Mouse (Mus musculus) myocyte (in vitro differentiated cells): ENCODE measurements at regions not wholly inside any gene's neighbourhood (a gene's known extent, or its start where the extent isn't known, plus 50 kb on each side); places are given as distances from the start of the nearest gene placed in this dataset.

Experiments used
- H3K27me3 ChIP-seq: one replicate; pipeline ENCODE4 v1.6.1; 2011; ENCODE audit not compliant: control insufficient read depth, insufficient read depth, insufficient read length
- H3K36me3 ChIP-seq: one replicate; pipeline ENCODE4 v1.6.1; 2011; ENCODE audit not compliant: control insufficient read depth, insufficient read depth
- H3K4me2 ChIP-seq: one replicate; pipeline ENCODE4 v1.6.1; 2011; ENCODE audit warnings: low read depth, control low read depth
- H3K4me3 ChIP-seq: one replicate; pipeline ENCODE4 v1.5.1; 2011; ENCODE audit warnings: mild to moderate bottlenecking, control low read depth, moderate library complexity
- H3K79me2 ChIP-seq: one replicate; pipeline ENCODE4 v1.6.1; 2011; ENCODE audit not compliant: control insufficient read depth, insufficient read depth
- H3ac ChIP-seq: one replicate; pipeline ENCODE4 v1.6.1; 2011; ENCODE audit not compliant: control insufficient read depth, insufficient read length
- CEBPB ChIP-seq: IDR thresholded peaks from 2 replicates; pipeline ENCODE4 v1.6.1; 2011; ENCODE audit warnings: mild to moderate bottlenecking, moderate library complexity; ENCODE audit not compliant: poor library complexity, insufficient read depth, severe bottlenecking
- E2F4 ChIP-seq: IDR thresholded peaks from one replicate; pipeline ENCODE4 v1.6.1; 2011; ENCODE audit warnings: mild to moderate bottlenecking, control low read depth, moderate library complexity; ENCODE audit not compliant: insufficient read depth
- MAX ChIP-seq: IDR thresholded peaks from one replicate; pipeline ENCODE4 v1.6.1; 2011; ENCODE audit warnings: low read depth, mild to moderate bottlenecking, control low read depth
- MYOD1 ChIP-seq, 3 experiments: IDR thresholded peaks; one replicate each; pipeline ENCODE4 v1.6.1; 2011; ENCODE audit warnings: control low read depth in 2 of 3, low read depth in 2 of 3, mild to moderate bottlenecking in 2 of 3, moderate library complexity in 1 of 3; ENCODE audit not compliant: insufficient read length in 2 of 3, control insufficient read depth in 1 of 3
- MYOG ChIP-seq, 3 experiments: IDR thresholded peaks; one replicate each; pipeline ENCODE4 v1.6.1; 2011; ENCODE audit warnings: control low read depth in 2 of 3, low read depth in 2 of 3, mild to moderate bottlenecking in 2 of 3; ENCODE audit not compliant: insufficient read length in 2 of 3, control insufficient read depth in 1 of 3, insufficient read depth in 1 of 3
- POLR2A ChIP-seq: IDR thresholded peaks from one replicate; pipeline ENCODE4 v1.6.1; 2011; ENCODE audit warnings: low read depth, mild to moderate bottlenecking, control low read depth, moderate library complexity; ENCODE audit not compliant: insufficient read length
- POLR2AphosphoS2 ChIP-seq: IDR thresholded peaks from one replicate; pipeline ENCODE4 v1.6.1; 2011; ENCODE audit warnings: low read depth, control low read depth; ENCODE audit not compliant: insufficient read length
- REST ChIP-seq: IDR thresholded peaks from one replicate; pipeline ENCODE4 v1.6.1; 2011; ENCODE audit warnings: mild to moderate bottlenecking, control low read depth, moderate library complexity; ENCODE audit not compliant: insufficient read depth, insufficient read length
- SRF ChIP-seq: IDR thresholded peaks from one replicate; pipeline ENCODE4 v1.6.1; 2011; ENCODE audit warnings: low read depth; ENCODE audit not compliant: control insufficient read depth, insufficient read length
- TCF12 ChIP-seq: IDR thresholded peaks from one replicate; pipeline ENCODE4 v1.6.1; 2011; ENCODE audit warnings: mild to moderate bottlenecking, control low read depth; ENCODE audit not compliant: poor library complexity, insufficient read depth, severe bottlenecking
- TCF3 ChIP-seq: IDR thresholded peaks from one replicate; pipeline ENCODE4 v1.6.1; 2011; ENCODE audit warnings: low read depth, control low read depth; ENCODE audit not compliant: insufficient read length
- USF1 ChIP-seq: IDR thresholded peaks from one replicate; pipeline ENCODE4 v1.6.1; 2011; ENCODE audit warnings: low read depth, mild to moderate bottlenecking, control low read depth, moderate library complexity

DNA sequence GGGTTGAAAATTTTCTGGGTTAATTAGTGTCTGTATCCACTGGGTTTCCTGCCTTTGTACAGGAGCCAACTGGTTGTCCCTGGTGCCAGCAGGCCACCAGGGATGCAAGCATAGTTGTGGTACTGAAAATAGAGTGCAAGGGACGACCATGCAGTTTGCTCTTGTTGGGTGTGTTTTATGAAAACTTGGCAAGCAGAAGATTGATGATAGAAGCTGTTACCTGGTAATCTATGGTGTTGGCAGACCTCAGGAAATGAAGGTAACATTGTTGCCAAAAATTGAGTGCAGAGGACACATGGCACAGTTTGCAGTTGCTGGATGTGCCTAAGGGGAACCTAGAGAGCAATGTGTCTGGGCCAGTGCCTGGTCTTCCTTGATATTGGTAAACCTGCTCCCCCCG, 818.7 kb downstream of the Tlr4 start:
- Histone ChIP-seq H3K79me2 (no peaks in the 10 kb centered on the region), H3K4me2 (no peak overlapping the region), H3K4me3 (no peak overlapping the region), H3ac (no peak overlapping the region), H3K27me3 (no peaks in the 10 kb centered on the region), H3K36me3 (no peaks in the 10 kb centered on the region)
- TF ChIP-seq E2F4 (no peak), MYOD1 (IDR thresholded peaks at IDR 0.05; ENCODE audit: control insufficient read depth in 1 of 3, insufficient read length in 2 of 3, low read depth in 2 of 3) (no peak), CEBPB (no peak), MAX (no peak), POLR2AphosphoS2 (no peak), POLR2A (no peak), TCF3 (no peak), REST (no peak), USF1 (no peak), SRF (no peak), TCF12 (no peak), MYOG (IDR thresholded peaks at IDR 0.05; ENCODE audit: control insufficient read depth in 1 of 3, insufficient read depth in 1 of 3, insufficient read length in 2 of 3, low read depth in 2 of 3) (no peak)

DNA sequence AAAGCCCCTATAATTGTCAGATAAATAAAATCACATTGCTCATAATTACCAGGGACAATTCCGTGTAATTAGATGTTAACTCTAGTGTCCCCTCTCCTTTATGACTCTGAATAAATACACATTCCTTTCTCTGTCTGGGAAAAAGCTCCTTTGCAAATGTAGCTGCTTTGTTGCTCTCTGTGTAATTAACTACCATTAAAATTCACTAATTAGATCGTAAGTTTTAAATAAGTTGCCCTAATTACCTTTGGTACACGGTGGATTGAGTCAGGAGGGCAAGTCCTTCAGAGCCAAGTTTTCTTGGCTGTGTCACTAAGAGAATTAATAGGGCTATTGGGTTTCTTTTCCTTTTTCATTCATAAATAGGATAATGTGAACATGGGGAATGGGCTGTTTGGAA, 834.7 kb downstream of the Tlr4 start:
- Histone ChIP-seq H3K79me2 (no peaks in the 10 kb centered on the region), H3K27me3 (no peaks in the 10 kb centered on the region), H3K4me3 (no peak overlapping the region), H3ac (no peak overlapping the region), H3K36me3 (no peaks in the 10 kb centered on the region), H3K4me2 (no peak overlapping the region)
- TF ChIP-seq TCF12 (no peak), POLR2A (no peak), MAX (no peak), E2F4 (no peak), POLR2AphosphoS2 (no peak), SRF (no peak), MYOD1 (IDR thresholded peaks at IDR 0.05; ENCODE audit: control insufficient read depth in 1 of 3, insufficient read length in 2 of 3, low read depth in 2 of 3) (no peak), USF1 (no peak), CEBPB (no peak), TCF3 (no peak), REST (no peak), MYOG (IDR thresholded peaks at IDR 0.05; ENCODE audit: control insufficient read depth in 1 of 3, insufficient read depth in 1 of 3, insufficient read length in 2 of 3, low read depth in 2 of 3) (no peak)

DNA sequence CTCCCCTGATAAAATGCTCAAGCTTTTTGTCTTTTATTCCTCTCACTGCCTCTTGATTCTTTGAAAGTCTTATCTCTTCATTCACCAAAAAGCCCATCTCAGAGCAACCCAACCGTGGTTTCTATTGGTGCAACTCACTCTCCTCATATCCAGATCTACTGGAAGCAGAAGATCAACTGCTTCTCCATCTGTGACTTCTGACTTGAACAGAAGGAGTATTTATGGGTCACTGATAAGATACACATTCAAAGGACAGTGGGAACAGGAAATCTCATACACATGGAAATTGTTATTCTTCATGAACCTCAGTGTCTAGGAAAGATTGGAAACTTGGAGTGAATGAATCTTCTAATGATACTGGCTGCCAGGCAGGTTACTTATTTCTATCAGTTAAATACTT, 846.6 kb downstream of the Tlr4 start:
- H3K36me3 ChIP-seq = no peaks in the 10 kb centered on the region
- H3K27me3 ChIP-seq = no peaks in the 10 kb centered on the region
- no peak for TF ChIP-seq MYOD1 (IDR thresholded peaks at IDR 0.05; ENCODE audit: control insufficient read depth in 1 of 3, insufficient read length in 2 of 3, low read depth in 2 of 3)
- TF ChIP-seq USF1 = no peak
- no peak for TF ChIP-seq SRF
- TF ChIP-seq MAX = no peak
- TF ChIP-seq CEBPB = no peak
- TF ChIP-seq REST = no peak
- TF ChIP-seq POLR2A = no peak
- TF ChIP-seq MYOG (IDR thresholded peaks at IDR 0.05; ENCODE audit: control insufficient read depth in 1 of 3, insufficient read depth in 1 of 3, insufficient read length in 2 of 3, low read depth in 2 of 3) = no peak
- TF ChIP-seq E2F4 = no peak
- no peak for TF ChIP-seq TCF12
- TF ChIP-seq TCF3 = no peak
- no peak overlapping the region for H3ac ChIP-seq
- H3K4me2 ChIP-seq = no peak overlapping the region
- H3K79me2 ChIP-seq = no peaks in the 10 kb centered on the region
- H3K4me3 ChIP-seq = no peak overlapping the region

DNA sequence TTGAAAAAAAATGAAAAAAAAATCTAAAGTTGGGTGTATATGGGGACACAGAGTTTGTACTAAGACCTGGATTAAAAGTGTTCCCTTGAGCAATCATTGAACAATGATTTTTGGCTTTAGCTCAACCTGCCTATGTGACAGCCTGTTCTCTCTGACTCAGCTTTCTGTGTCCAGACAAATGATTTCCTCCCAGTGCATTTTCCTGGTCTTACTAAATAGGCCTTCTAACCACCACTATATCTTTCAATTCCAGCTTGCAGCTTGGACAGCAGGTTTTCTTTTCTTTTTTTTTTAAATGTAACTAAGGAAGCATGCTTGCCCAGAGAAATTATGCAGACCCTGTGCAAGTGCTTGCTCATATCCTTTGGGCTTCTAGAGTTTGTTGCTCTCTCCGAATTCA, 850.2 kb downstream of the Tlr4 start:
- TF ChIP-seq REST (no peak), POLR2AphosphoS2 (no peak), MYOG (IDR thresholded peaks at IDR 0.05; ENCODE audit: control insufficient read depth in 1 of 3, insufficient read depth in 1 of 3, insufficient read length in 2 of 3, low read depth in 2 of 3) (no peak), SRF (no peak), MAX (no peak), POLR2A (no peak), CEBPB (no peak), E2F4 (no peak), TCF3 (no peak), MYOD1 (IDR thresholded peaks at IDR 0.05; ENCODE audit: control insufficient read depth in 1 of 3, insufficient read length in 2 of 3, low read depth in 2 of 3) (no peak), TCF12 (no peak), USF1 (no peak)
- no peaks in the 10 kb centered on the region for H3K79me2 ChIP-seq
- no peak overlapping the region for H3K4me3 ChIP-seq
- H3K27me3 ChIP-seq = no peaks in the 10 kb centered on the region
- no peaks in the 10 kb centered on the region for H3K36me3 ChIP-seq
- no peak overlapping the region for H3ac ChIP-seq
- no peak overlapping the region for H3K4me2 ChIP-seq
